9 mouse cellular contexts compared by ENCODE assay signal in the genomic region with DNA sequence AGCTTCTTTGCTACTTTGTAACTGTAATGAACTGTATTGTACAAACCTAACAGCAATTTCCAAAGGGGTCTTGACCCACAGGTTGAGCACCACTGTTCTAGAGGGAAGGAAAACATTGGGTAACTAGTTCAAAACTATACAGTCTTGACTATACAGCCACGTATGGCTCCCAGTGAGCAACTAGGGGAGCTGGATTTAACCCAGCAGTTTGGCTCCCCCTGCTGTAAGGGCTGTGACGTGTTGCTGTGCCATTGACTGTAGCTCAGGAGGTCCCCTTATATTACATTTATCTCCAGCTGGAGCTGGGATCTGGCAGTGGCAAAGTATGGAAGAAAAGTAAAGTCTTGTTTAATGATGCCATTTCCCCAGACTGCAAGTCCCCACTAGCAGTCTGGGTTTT. TPM values are rescaled to one million over a fixed set of nuclear protein-coding genes. Genes with fewer than 3 reads are reported as not detected.
DNase-seq lines count a peak whose midpoint lies in the region; ATAC-seq and TF ChIP-seq lines count a peak whose summit lies in the region.
"Had no signal": no experiment of that assay in that cellular context is flagged by ENCODE, and none has a peak within 500 bp of the region (broad histone marks: within the 10 kb centered on the region; RNA-seq: fewer than 3 reads in every experiment).

No protein-coding gene starts in this region.

- TF ChIP-seq POLR2A in kidney, adult 2 months (IDR thresholded peaks at IDR 0.05; ENCODE audit: low read depth, low read length), result no peak

- H3K9ac ChIP-seq in liver, postnatal 0 days (replicated peaks), result no peak overlapping the region
- H3K9ac ChIP-seq: forebrain, embryonic 12.5 days had no signal

- no peaks in the 10 kb centered on the region for H3K27me3 ChIP-seq in kidney, adult 2 months (replicated peaks; ENCODE audit: control insufficient read depth, insufficient read depth, low read length)
- no peaks in the 10 kb centered on the region for H3K27me3 ChIP-seq in liver, postnatal 0 days (ENCODE audit: insufficient read depth, low read length)
- no peaks in the 10 kb centered on the region for H3K27me3 ChIP-seq in heart, embryonic 10.5 days (ENCODE audit: insufficient read depth, poor library complexity, severe bottlenecking)
- H3K27me3 ChIP-seq: forebrain, embryonic 12.5 days had no signal

- peak; percentile 61 for TF ChIP-seq CTCF in kidney, adult 2 months (conservative IDR thresholded peaks at IDR 0.05; ENCODE audit: insufficient read depth, insufficient read length, low read depth, low read length)
- TF ChIP-seq CTCF in liver, postnatal 0 days (IDR thresholded peaks at IDR 0.05; ENCODE audit: low read depth), result peak; percentile 54

- no peaks in the 10 kb centered on the region for H3K36me3 ChIP-seq in kidney, adult 2 months (ENCODE audit: control insufficient read depth, insufficient read depth, low read length)
- H3K36me3 ChIP-seq in liver, postnatal 0 days (replicated peaks; ENCODE audit: insufficient read depth, low read length), result no peaks in the 10 kb centered on the region
- no peaks in the 10 kb centered on the region for H3K36me3 ChIP-seq in heart, embryonic 10.5 days
- H3K36me3 ChIP-seq: forebrain, embryonic 12.5 days had no signal

- H3K9me3 ChIP-seq in liver, postnatal 0 days (ENCODE audit: low read length), result no peaks in the 10 kb centered on the region
- no peaks in the 10 kb centered on the region for H3K9me3 ChIP-seq in heart, embryonic 10.5 days
- H3K9me3 ChIP-seq: forebrain, embryonic 12.5 days had no signal

- TF ChIP-seq EP300 in liver, postnatal 0 days (IDR thresholded peaks at IDR 0.05; ENCODE audit: low read depth), result no peak

- no peak overlapping the region for H3K27ac ChIP-seq in kidney, adult 2 months (ENCODE audit: insufficient read depth, low read depth, low read length)
- no peak overlapping the region for H3K27ac ChIP-seq in liver, postnatal 0 days (ENCODE audit: low read depth)
- H3K27ac ChIP-seq in heart, embryonic 10.5 days, result no peak overlapping the region
- H3K27ac ChIP-seq: forebrain, embryonic 12.5 days had no signal

- no peak for DNase-seq in kidney, adult 2 months
- no peak for DNase-seq in kidney, postnatal 10 days
- DNase-seq in 416B (ENCODE audit: low read depth) (peak; percentile 71), ES-CJ7 (ENCODE audit: low read depth, low spot score) (peak; percentile 71)
- DNase-seq in liver, postnatal 0 days, result no peak
- DNase-seq in heart, embryonic 10.5 days (ENCODE audit: low spot score), result no peak
- DNase-seq in left cerebral cortex, adult 8-10 months (ENCODE audit: low spot score in 2 of 2), result no peak

- 40% methylated on average over 2 of the region's 2 CpGs for WGBS in kidney, adult 2 months
- 31% methylated on average over 2 of the region's 2 CpGs for WGBS in liver, postnatal 0 days (ENCODE audit: insufficient replicate concordance)
- WGBS in heart, embryonic 10.5 days, result 33% methylated on average over 2 of the region's 2 CpGs

- ATAC-seq in liver, postnatal 0 days, result no peak
- no peak for ATAC-seq in frontal cortex, adult (ENCODE audit: low TSS enrichment)

- H3K4me2 ChIP-seq in liver, postnatal 0 days (ENCODE audit: low read depth, low read length), result no peak overlapping the region
- H3K4me2 ChIP-seq: forebrain, embryonic 12.5 days had no signal

- H3K4me3 ChIP-seq in kidney, adult 2 months (ENCODE audit: insufficient read depth, low read depth, low read length), result no peak overlapping the region
- H3K4me3 ChIP-seq in liver, postnatal 0 days (ENCODE audit: low read depth, low read length), result no peak overlapping the region
- H3K4me3 ChIP-seq in heart, embryonic 10.5 days, result no peak overlapping the region
- H3K4me3 ChIP-seq: forebrain, embryonic 12.5 days had no signal

- H3K4me1 ChIP-seq in kidney, adult 2 months (ENCODE audit: control insufficient read depth, insufficient read depth, low read length), result peaks cover 4% of the 10 kb centered on the region; the same call in 1 of the 2 replicates
- H3K4me1 ChIP-seq in liver, postnatal 0 days (ENCODE audit: insufficient read depth), result peaks cover 7% of the 10 kb centered on the region
- 0 out of 2 replicates have a peak, but pooled peaks cover 4% of the 10 kb centered on the region for H3K4me1 ChIP-seq in heart, embryonic 10.5 days

RNA-seq across cellular contexts. Expression of gene Dis3l2, which starts 4.9 kb away (rescaled TPM):
- 15.7 and 17.2 TPM in 2 replicates for polyA plus RNA-seq in kidney, adult 2 months (2012; rRNA removed)
- polyA plus RNA-seq in liver, postnatal 0 days (2015; fragmentation: Nextera tagmentation; extraction: Ambion mirVana), result 7.2 and 7.9 TPM in 2 replicates
- 20.6 and 23.2 TPM in 2 replicates for polyA plus RNA-seq in heart, embryonic 10.5 days (2016; fragmentation: Nextera tagmentation; extraction: Ambion mirVana)
- total RNA-seq in left cerebral cortex, adult 8-10 months (2022), result 10 to 100 TPM; 29.1 to 32.8 (median 31.0) TPM

RNA-seq across cellular contexts. Expression of gene Nppc, which starts 28.4 kb away (rescaled TPM):
- 0.08 and 0.09 TPM in 2 replicates for polyA plus RNA-seq in kidney, adult 2 months (2012; rRNA removed)
- 0.20 TPM in 1 of 2 replicates, not detected in the other for polyA plus RNA-seq in liver, postnatal 0 days (2015; fragmentation: Nextera tagmentation; extraction: Ambion mirVana)
- 0.37 and 0.38 TPM in 2 replicates for polyA plus RNA-seq in heart, embryonic 10.5 days (2016; fragmentation: Nextera tagmentation; extraction: Ambion mirVana)
- 10 to 100 TPM in 1 of 4 experiments, 1 to 10 TPM in 3; 9.0 to 12.3 (median 9.2) TPM for total RNA-seq in left cerebral cortex, adult 8-10 months (2022)

Comparison
In these comparisons a context has a peak if more than half of its experiments do, and no peak if none do; other contexts are left out.
1. DNase-seq: peak in 416B (single experiment) and ES-CJ7 (single experiment); none in kidney, adult 2 months (single experiment), kidney, postnatal 10 days (single experiment), liver, postnatal 0 days (single experiment), heart, embryonic 10.5 days (single experiment) and left cerebral cortex, adult 8-10 months (0 of 2).